ENCODE assay signal across 14 mouse cellular contexts in the genomic region with DNA sequence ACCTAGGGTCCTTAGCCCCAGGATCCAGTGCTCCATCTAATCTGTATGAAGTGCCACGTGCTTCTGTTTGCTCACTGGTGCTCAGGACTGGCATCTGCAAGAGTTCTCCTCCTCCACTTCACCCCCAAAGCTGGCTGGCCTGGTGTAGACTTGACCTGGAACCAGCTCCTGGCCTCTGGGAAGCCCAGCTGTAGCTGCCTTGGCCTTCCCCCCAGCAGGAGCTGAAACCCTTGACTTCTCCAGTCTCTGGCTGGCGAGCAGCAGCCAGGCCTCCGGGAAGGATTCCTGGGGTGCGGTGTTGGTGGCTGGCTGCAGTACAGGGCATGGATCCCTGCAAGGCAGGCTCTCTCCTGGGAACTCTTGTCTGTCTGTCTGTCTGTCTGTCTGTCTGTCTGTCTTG. TPM values are rescaled to one million over a fixed set of nuclear protein-coding genes. Genes with fewer than 3 reads are reported as not detected.
DNase-seq lines count a peak whose midpoint lies in the region; TF ChIP-seq lines count a peak whose summit lies in the region.
"Had no signal": no experiment of that assay in that cellular context is flagged by ENCODE, and none has a peak within 500 bp of the region (broad histone marks: within the 10 kb centered on the region; RNA-seq: fewer than 3 reads in every experiment).

No protein-coding gene starts in this region.

- peak; percentile 97 for DNase-seq in heart, adult 11 months
- no peak for DNase-seq in heart, adult 8-10 months (ENCODE audit: low spot score)
- DNase-seq in layer of hippocampus, adult 2 months (ENCODE audit: low spot score in 2 of 2) = no peak
- no peak for DNase-seq in layer of hippocampus, adult 9-11 months
- DNase-seq in gastrocnemius, adult 2 months = peak; percentile 69
- peak; percentile 28 for DNase-seq in lung, postnatal 14 days
- DNase-seq in left cerebral cortex, postnatal 25 days (ENCODE audit: low spot score in 2 of 2) = no peak

- intact Hi-C loops in gastrocnemius, adult 2 months (cut with DNase I) = loop anchor here (5.0 kb wide), 1 partner anchor 78 kb away; no protein-coding TSS in a partner anchor
- intact Hi-C loops in left cerebral cortex, postnatal 25 days (cut with DNase I) = no loop called here

- TF ChIP-seq CTCF in layer of hippocampus, adult 2 months (conservative IDR thresholded peaks at IDR 0.05) = no peak
- TF ChIP-seq CTCF in gastrocnemius, adult 2 months (IDR thresholded peaks at IDR 0.05) = no peak

- H3K27ac ChIP-seq in layer of hippocampus, adult 2 months = peak overlapping the region; percentile 18; the same call in 1 of the 2 replicates
- H3K27ac ChIP-seq in gastrocnemius, adult 2 months = no peak overlapping the region
- H3K27ac ChIP-seq: forebrain, embryonic 10.5 days; heart, embryonic 13.5 days; hindbrain, embryonic 12.5 days; intestine, embryonic 15.5 days; limb, embryonic 13.5 days had no signal

- H3K4me3 ChIP-seq in layer of hippocampus, adult 2 months = no peak overlapping the region
- no peak overlapping the region for H3K4me3 ChIP-seq in gastrocnemius, adult 2 months
- H3K4me3 ChIP-seq: forebrain, embryonic 10.5 days; heart, embryonic 13.5 days; hindbrain, embryonic 12.5 days; intestine, embryonic 15.5 days; limb, embryonic 13.5 days had no signal

RNA-seq across cellular contexts. Expression of gene Slc2a6, which starts 16.4 kb away (rescaled TPM):
- 1 to 10 TPM in 1 of 4 experiments, under 1 TPM in 3; 0.27 to 1.5 (median 0.56) TPM for total RNA-seq in heart, adult 8-10 months (2022)
- total RNA-seq in layer of hippocampus, adult 2 months (2021) = 10 to 100 TPM; 38.4 to 42.3 TPM
- total RNA-seq in gastrocnemius, adult 2 months (2021) = not detected
- total RNA-seq in left cerebral cortex, postnatal 25 days (2021) = 10 to 100 TPM; 30.5 to 31.1 TPM

RNA-seq across cellular contexts. Expression of gene Mymk, which starts 27.8 kb away (rescaled TPM):
- not detected for total RNA-seq in heart, adult 8-10 months (2022)
- total RNA-seq in layer of hippocampus, adult 2 months (2021) = under 1 TPM; 0.51 to 0.71 TPM
- total RNA-seq in gastrocnemius, adult 2 months (2021) = under 1 TPM in 1 of 2 experiments, not detected in 1; 0.36 TPM
- total RNA-seq in left cerebral cortex, postnatal 25 days (2021) = under 1 TPM; 0.32 to 0.60 TPM
- total RNA-seq: megakaryocyte-erythroid progenitor cell, adult 5-6 weeks; monocyte, adult 5-6 weeks had no signal

RNA-seq across cellular contexts. Expression of gene Cacfd1, which starts 34.4 kb away (rescaled TPM):
- 10 to 100 TPM; 44.4 to 51.6 (median 48.5) TPM for total RNA-seq in heart, adult 8-10 months (2022)
- total RNA-seq in layer of hippocampus, adult 2 months (2021) = 10 to 100 TPM; 45.0 to 47.0 TPM
- total RNA-seq in gastrocnemius, adult 2 months (2021) = 10 to 100 TPM; 34.9 to 36.2 TPM
- total RNA-seq in left cerebral cortex, postnatal 25 days (2021) = 10 to 100 TPM; 44.1 to 45.9 TPM

RNA-seq across cellular contexts. Expression of gene Adamtsl2, which starts 35.0 kb away (rescaled TPM):
- 1 to 10 TPM; 4.4 to 6.6 (median 5.1) TPM for total RNA-seq in heart, adult 8-10 months (2022)
- total RNA-seq in layer of hippocampus, adult 2 months (2021) = 10 to 100 TPM; 12.8 to 18.1 TPM
- total RNA-seq in gastrocnemius, adult 2 months (2021) = 1 to 10 TPM; 2.9 to 9.8 TPM
- total RNA-seq in left cerebral cortex, postnatal 25 days (2021) = 10 to 100 TPM; 19.5 to 24.7 TPM
- total RNA-seq: megakaryocyte-erythroid progenitor cell, adult 5-6 weeks; monocyte, adult 5-6 weeks had no signal

Comparison
In these comparisons a context has a peak if more than half of its experiments do, and no peak if none do; other contexts are left out.
1. DNase-seq: peak in heart, adult 11 months (single experiment), gastrocnemius, adult 2 months (single experiment) and lung, postnatal 14 days (single experiment); none in heart, adult 8-10 months (single experiment), layer of hippocampus, adult 2 months (0 of 2), layer of hippocampus, adult 9-11 months (single experiment) and left cerebral cortex, postnatal 25 days (0 of 2).
2. RNA of gene Slc2a6, which starts 16.4 kb away (total RNA-seq): 38.4 to 42.3 TPM in layer of hippocampus, adult 2 months and 30.5 to 31.1 TPM in left cerebral cortex, postnatal 25 days; 0.27 to 1.5 TPM in heart, adult 8-10 months and not detected in gastrocnemius, adult 2 months; every median in the first group is over 10 times any median in the second.